Mouse (Mus musculus) myocyte (in vitro differentiated cells): ENCODE data around the gene Prdm1.

Source experiments
- E2F4 ChIP-seq: IDR thresholded peaks from one replicate; pipeline ENCODE4 v1.6.1; 2011; ENCODE audit warnings: mild to moderate bottlenecking, control low read depth, moderate library complexity; ENCODE audit not compliant: insufficient read depth
- MAX ChIP-seq: IDR thresholded peaks from one replicate; pipeline ENCODE4 v1.6.1; 2011; ENCODE audit warnings: low read depth, mild to moderate bottlenecking, control low read depth
- MYOG ChIP-seq, 3 experiments: IDR thresholded peaks; one replicate each; pipeline ENCODE4 v1.6.1; 2011; ENCODE audit warnings: control low read depth in 2 of 3, low read depth in 2 of 3, mild to moderate bottlenecking in 2 of 3; ENCODE audit not compliant: insufficient read length in 2 of 3, control insufficient read depth in 1 of 3, insufficient read depth in 1 of 3
- POLR2A ChIP-seq: IDR thresholded peaks from one replicate; pipeline ENCODE4 v1.6.1; 2011; ENCODE audit warnings: low read depth, mild to moderate bottlenecking, control low read depth, moderate library complexity; ENCODE audit not compliant: insufficient read length
- POLR2AphosphoS2 ChIP-seq: IDR thresholded peaks from one replicate; pipeline ENCODE4 v1.6.1; 2011; ENCODE audit warnings: low read depth, control low read depth; ENCODE audit not compliant: insufficient read length
- TCF12 ChIP-seq: IDR thresholded peaks from one replicate; pipeline ENCODE4 v1.6.1; 2011; ENCODE audit warnings: mild to moderate bottlenecking, control low read depth; ENCODE audit not compliant: poor library complexity, insufficient read depth, severe bottlenecking
- USF1 ChIP-seq: IDR thresholded peaks from one replicate; pipeline ENCODE4 v1.6.1; 2011; ENCODE audit warnings: low read depth, mild to moderate bottlenecking, control low read depth, moderate library complexity

DNA sequence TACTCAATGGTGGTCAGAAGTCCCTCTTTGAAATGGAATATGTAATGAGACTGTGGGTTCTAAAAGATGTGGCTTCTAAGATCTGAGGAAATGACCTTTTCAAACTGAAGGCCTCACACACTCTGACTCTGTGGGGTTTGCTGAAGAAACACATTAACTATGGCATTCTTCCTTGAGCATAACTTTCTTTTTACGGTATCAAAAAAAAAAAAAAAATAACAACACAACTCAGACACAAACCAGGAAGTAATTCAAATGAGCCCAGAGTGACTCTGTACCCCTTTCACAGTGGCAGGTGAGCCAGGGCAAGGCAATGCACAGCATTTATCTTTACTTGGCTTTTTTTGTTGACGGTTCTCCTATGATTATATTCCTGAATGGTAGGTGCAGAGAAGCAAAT is 77.5 kb downstream of the Prdm1 start:
- no peak for TF ChIP-seq MAX
- no peak for TF ChIP-seq POLR2A
- no peak for TF ChIP-seq USF1
- no peak for TF ChIP-seq POLR2AphosphoS2
- no peak for TF ChIP-seq MYOG (IDR thresholded peaks at IDR 0.05; ENCODE audit: control insufficient read depth in 1 of 3, insufficient read depth in 1 of 3, insufficient read length in 2 of 3, low read depth in 2 of 3)
- TF ChIP-seq TCF12: no peak
- TF ChIP-seq E2F4: no peak
